Mouse (Mus musculus): Measurements from ENCODE around the gene Tmem56. TPM values are rescaled to one million over a fixed set of nuclear protein-coding genes. Genes with fewer than 3 reads are reported as not detected.
A peak's percentile ranks its signal among the peaks of the same experiment; 100 is the strongest.

Tmem56 gene
- polyA plus RNA-seq, 1 experiment from 2014 or later: 3.0 TPM

GRCm38 (mm10) chr3:121260041-121260440, 22.9 kb downstream of the Tmem56 start:
- ATAC-seq (ENCODE audit: low read depth) (no peak), DNase-seq (ENCODE audit: low spot score) (no peak)
- Histone ChIP-seq H3K9ac (ENCODE audit: low read depth, low read length) (no peak overlapping the region), H3K4me2 (ENCODE audit: low read depth, low read length) (no peak overlapping the region), H3K27ac (replicated peaks; ENCODE audit: low read depth, low read length) (no peak overlapping the region), H3K4me1 (ENCODE audit: control insufficient read depth, insufficient read depth, low read length) (peaks cover 9% of the 10 kb centered on the region; the same call in 1 of the 2 replicates), H3K9me3 (ENCODE audit: control insufficient read depth, low read length) (no peaks in the 10 kb centered on the region), H3K27me3 (replicated peaks; ENCODE audit: control insufficient read depth, insufficient read depth, low read length) (peaks cover 52% of the 10 kb centered on the region), H3K36me3 (ENCODE audit: control insufficient read depth, insufficient read depth, low read length) (no peaks in the 10 kb centered on the region), H3K4me3 (ENCODE audit: low read depth, low read length) (no peak overlapping the region)
- 73% methylated on average over 7 of the region's 7 CpGs for WGBS

- H3K36me3 ChIP-seq (ENCODE audit: control insufficient read depth, insufficient read depth, low read length): no peaks in the 10 kb centered on the region
- WGBS: 66% methylated on average over 20 of the region's 20 CpGs
- no peak overlapping the region for H3K27ac ChIP-seq (replicated peaks; ENCODE audit: low read depth, low read length)
- H3K4me1 ChIP-seq (ENCODE audit: control insufficient read depth, insufficient read depth, low read length): peaks cover 9% of the 10 kb centered on the region; the same call in 1 of the 2 replicates
- DNase-seq (ENCODE audit: low spot score): peak; percentile 70
- H3K4me3 ChIP-seq (ENCODE audit: low read depth, low read length): no peak overlapping the region
- H3K9ac ChIP-seq (ENCODE audit: low read depth, low read length): no peak overlapping the region
- ATAC-seq (ENCODE audit: low read depth): no peak
- H3K27me3 ChIP-seq (replicated peaks; ENCODE audit: control insufficient read depth, insufficient read depth, low read length): peaks cover 40% of the 10 kb centered on the region
- no peak overlapping the region for H3K4me2 ChIP-seq (ENCODE audit: low read depth, low read length)
- no peaks in the 10 kb centered on the region for H3K9me3 ChIP-seq (ENCODE audit: control insufficient read depth, low read length)
These were observed 24.1 kb downstream of the Tmem56 start for GRCm38 (mm10) chr3:121258521-121259478.

GRCm38 (mm10) chr3:121257418-121257817, 25.5 kb downstream of the Tmem56 start:
- H3K4me1 ChIP-seq (ENCODE audit: control insufficient read depth, insufficient read depth, low read length): 0 out of 2 replicates have a peak, but pooled peaks cover 5% of the 10 kb centered on the region
- no peak overlapping the region for H3K27ac ChIP-seq (replicated peaks; ENCODE audit: low read depth, low read length)
- no peaks in the 10 kb centered on the region for H3K36me3 ChIP-seq (ENCODE audit: control insufficient read depth, insufficient read depth, low read length)
- 82% methylated on average over 10 of the region's 10 CpGs for WGBS
- no peak for DNase-seq (ENCODE audit: low spot score)
- H3K4me2 ChIP-seq (ENCODE audit: low read depth, low read length): no peak overlapping the region
- ATAC-seq (ENCODE audit: low read depth): no peak
- no peaks in the 10 kb centered on the region for H3K9me3 ChIP-seq (ENCODE audit: control insufficient read depth, low read length)
- H3K4me3 ChIP-seq (ENCODE audit: low read depth, low read length): no peak overlapping the region
- H3K9ac ChIP-seq (ENCODE audit: low read depth, low read length): no peak overlapping the region
- H3K27me3 ChIP-seq (replicated peaks; ENCODE audit: control insufficient read depth, insufficient read depth, low read length): peaks cover 30% of the 10 kb centered on the region

- Histone ChIP-seq H3K36me3 (ENCODE audit: control insufficient read depth, insufficient read depth, low read length) (no peaks in the 10 kb centered on the region), H3K4me2 (ENCODE audit: low read depth, low read length) (no peak overlapping the region), H3K4me1 (ENCODE audit: control insufficient read depth, insufficient read depth, low read length) (peaks cover 8% of the 10 kb centered on the region; the same call in 1 of the 2 replicates), H3K4me3 (ENCODE audit: low read depth, low read length) (no peak overlapping the region), H3K27me3 (replicated peaks; ENCODE audit: control insufficient read depth, insufficient read depth, low read length) (peaks cover 19% of the 10 kb centered on the region), H3K27ac (replicated peaks; ENCODE audit: low read depth, low read length) (no peak overlapping the region), H3K9me3 (ENCODE audit: control insufficient read depth, low read length) (no peaks in the 10 kb centered on the region), H3K9ac (ENCODE audit: low read depth, low read length) (no peak overlapping the region)
- 72% methylated on average over 8 of the region's 8 CpGs for WGBS
- no peak for DNase-seq (ENCODE audit: low spot score)
- no peak for ATAC-seq (ENCODE audit: low read depth)
These were observed 26.8 kb downstream of the Tmem56 start for GRCm38 (mm10) chr3:121256131-121256530.

- Histone ChIP-seq H3K4me3 (ENCODE audit: low read depth, low read length) (no peak overlapping the region), H3K36me3 (ENCODE audit: control insufficient read depth, insufficient read depth, low read length) (no peaks in the 10 kb centered on the region), H3K9me3 (ENCODE audit: control insufficient read depth, low read length) (no peaks in the 10 kb centered on the region), H3K4me1 (ENCODE audit: control insufficient read depth, insufficient read depth, low read length) (peaks cover 14% of the 10 kb centered on the region), H3K4me2 (ENCODE audit: low read depth, low read length) (no peak overlapping the region), H3K27me3 (replicated peaks; ENCODE audit: control insufficient read depth, insufficient read depth, low read length) (peaks cover 12% of the 10 kb centered on the region), H3K27ac (replicated peaks; ENCODE audit: low read depth, low read length) (no peak overlapping the region), H3K9ac (ENCODE audit: low read depth, low read length) (no peak overlapping the region)
- whole genome bisulfite sequencing: 89% methylated on average over 7 of the region's 7 CpGs
- ATAC-seq (ENCODE audit: low read depth) (no peak), DNase-seq (ENCODE audit: low spot score) (no peak)
These were observed 27.4 kb downstream of the Tmem56 start for GRCm38 (mm10) chr3:121255501-121255900.

GRCm38 (mm10) chr3:121250576-121251433, 32.1 kb downstream of the Tmem56 start:
- Histone ChIP-seq H3K36me3 (ENCODE audit: control insufficient read depth, insufficient read depth, low read length) (no peaks in the 10 kb centered on the region), H3K4me1 (ENCODE audit: control insufficient read depth, insufficient read depth, low read length) (peaks cover 11% of the 10 kb centered on the region), H3K27ac (replicated peaks; ENCODE audit: low read depth, low read length) (no peak overlapping the region), H3K4me2 (ENCODE audit: low read depth, low read length) (no peak overlapping the region), H3K9ac (ENCODE audit: low read depth, low read length) (no peak overlapping the region), H3K4me3 (ENCODE audit: low read depth, low read length) (no peak overlapping the region), H3K9me3 (ENCODE audit: control insufficient read depth, low read length) (no peaks in the 10 kb centered on the region), H3K27me3 (replicated peaks; ENCODE audit: control insufficient read depth, insufficient read depth, low read length) (no peaks in the 10 kb centered on the region)
- WGBS: 69% methylated on average over 19 of the region's 19 CpGs
- ATAC-seq (ENCODE audit: low read depth) (no peak), DNase-seq (ENCODE audit: low spot score) (peak; percentile 41)

GRCm38 (mm10) chr3:121250048-121250447, 32.9 kb downstream of the Tmem56 start:
- Histone ChIP-seq H3K9ac (ENCODE audit: low read depth, low read length) (no peak overlapping the region), H3K4me3 (ENCODE audit: low read depth, low read length) (no peak overlapping the region), H3K27me3 (replicated peaks; ENCODE audit: control insufficient read depth, insufficient read depth, low read length) (no peaks in the 10 kb centered on the region), H3K9me3 (ENCODE audit: control insufficient read depth, low read length) (no peaks in the 10 kb centered on the region), H3K4me2 (ENCODE audit: low read depth, low read length) (no peak overlapping the region), H3K36me3 (ENCODE audit: control insufficient read depth, insufficient read depth, low read length) (no peaks in the 10 kb centered on the region), H3K4me1 (ENCODE audit: control insufficient read depth, insufficient read depth, low read length) (peaks cover 11% of the 10 kb centered on the region), H3K27ac (replicated peaks; ENCODE audit: low read depth, low read length) (no peak overlapping the region)
- ATAC-seq (ENCODE audit: low read depth) (no peak), DNase-seq (ENCODE audit: low spot score) (no peak)
- 91% methylated on average over 9 of the region's 9 CpGs for WGBS

GRCm38 (mm10) chr3:121242941-121243340, 40.0 kb downstream of the Tmem56 start:
- Histone ChIP-seq H3K4me2 (ENCODE audit: low read depth, low read length) (no peak overlapping the region), H3K9me3 (ENCODE audit: control insufficient read depth, low read length) (no peaks in the 10 kb centered on the region), H3K36me3 (ENCODE audit: control insufficient read depth, insufficient read depth, low read length) (no peaks in the 10 kb centered on the region), H3K27ac (replicated peaks; ENCODE audit: low read depth, low read length) (no peak overlapping the region), H3K4me1 (ENCODE audit: control insufficient read depth, insufficient read depth, low read length) (peaks cover 20% of the 10 kb centered on the region; the same call in 1 of the 2 replicates), H3K4me3 (ENCODE audit: low read depth, low read length) (no peak overlapping the region), H3K27me3 (replicated peaks; ENCODE audit: control insufficient read depth, insufficient read depth, low read length) (no peaks in the 10 kb centered on the region), H3K9ac (ENCODE audit: low read depth, low read length) (no peak overlapping the region)
- ATAC-seq (ENCODE audit: low read depth) (peak; percentile 80), DNase-seq (ENCODE audit: low spot score) (peak; percentile 86)
- 56% methylated on average over 4 of the region's 4 CpGs for WGBS

Measured in embryonic facial prominence, embryonic 14.5 days (tissue).